Mouse (Mus musculus): ENCODE results near the gene Lrrn2. TPM values are rescaled to one million over a fixed set of nuclear protein-coding genes. Genes with fewer than 3 reads are reported as not detected.

Lrrn2 gene
- total and polyA plus RNA-seq, 3 experiments, result not detected

GRCm38 (mm10) chr1:132892065-132892464 lies 12.0 kb downstream of the Lrrn2 start:
- Histone ChIP-seq H3K9me3 (replicated peaks; ENCODE audit: insufficient read depth, low read length) (no peaks in the 10 kb centered on the region), H3K4me1 (ENCODE audit: control insufficient read depth in 1 of 2, insufficient read depth in 2 of 2, low read length in 2 of 2) (peaks cover 0 to 10% of the 10 kb centered on the region in 2 experiments; a peak in 1 of 4 replicates), H3K4me3 (ENCODE audit: control insufficient read depth in 1 of 2, insufficient read depth in 1 of 2, low read depth in 2 of 2, low read length in 2 of 2) (no peak overlapping the region), H3K9ac (ENCODE audit: control insufficient read depth, low read depth, low read length, poor library complexity, severe bottlenecking) (no peak overlapping the region), H3K36me3 (ENCODE audit: control insufficient read depth in 1 of 2, insufficient read depth in 2 of 2, low read length in 2 of 2) (no peaks in the 10 kb centered on the region), H3K27ac (ENCODE audit: control insufficient read depth, low read depth, low read length) (no peak overlapping the region), H3K27me3 (ENCODE audit: control insufficient read depth in 1 of 2, insufficient read depth in 2 of 2, low read length in 2 of 2) (no peaks in the 10 kb centered on the region; a peak in 2 of 4 replicates), H3K79me2 (ENCODE audit: control insufficient read depth, insufficient read depth, low read length, poor library complexity) (no peaks in the 10 kb centered on the region)
- no peak for DNase-seq (ENCODE audit: low read depth, low spot score)
- TF ChIP-seq ELF1 (IDR thresholded peaks at IDR 0.05; ENCODE audit: low read depth, low read length) (no peak), GABPA (IDR thresholded peaks at IDR 0.05; ENCODE audit: low read depth, low read length) (no peak), MAX (IDR thresholded peaks at IDR 0.05; ENCODE audit: low read length) (no peak), ZC3H11A (IDR thresholded peaks at IDR 0.05; ENCODE audit: low read depth, low read length) (no peak), MEF2A (IDR thresholded peaks at IDR 0.05; ENCODE audit: extremely low read depth, insufficient replicate concordance, low read depth, low read length, poor library complexity, severe bottlenecking) (no peak), ETS1 (IDR thresholded peaks at IDR 0.05; ENCODE audit: low read depth, low read length) (no peak), NRF1 (IDR thresholded peaks at IDR 0.05; ENCODE audit: insufficient read depth, low read depth, low read length, poor library complexity, severe bottlenecking) (no peak), POLR2AphosphoS2 (IDR thresholded peaks at IDR 0.05; ENCODE audit: low read length) (no peak), USF2 (IDR thresholded peaks at IDR 0.05; ENCODE audit: borderline replicate concordance in 1 of 2, insufficient read depth in 1 of 2, low read depth in 1 of 2, low read length in 2 of 2) (no peak), SIN3A (IDR thresholded peaks at IDR 0.05; ENCODE audit: low read length) (no peak), TBP (IDR thresholded peaks at IDR 0.05; ENCODE audit: low read depth, low read length) (no peak), POLR2AphosphoS5 (IDR thresholded peaks at IDR 0.05; ENCODE audit: borderline replicate concordance, low read depth, low read length) (no peak), USF1 (IDR thresholded peaks at IDR 0.05; ENCODE audit: low read depth, low read length) (no peak), MYC (IDR thresholded peaks at IDR 0.05; ENCODE audit: low read depth, low read length) (no peak), ZMIZ1 (IDR thresholded peaks at IDR 0.05; ENCODE audit: low read depth, low read length) (no peak), E2F4 (IDR thresholded peaks at IDR 0.05; ENCODE audit: borderline replicate concordance, low read depth, low read length) (no peak), HCFC1 (IDR thresholded peaks at IDR 0.05; ENCODE audit: low read depth, low read length) (no peak), CHD1 (IDR thresholded peaks at IDR 0.05; ENCODE audit: low read depth, low read length) (no peak)

- Histone ChIP-seq H3K79me2 (ENCODE audit: control insufficient read depth, insufficient read depth, low read length, poor library complexity) (no peaks in the 10 kb centered on the region), H3K27ac (ENCODE audit: control insufficient read depth, low read depth, low read length) (no peak overlapping the region), H3K4me1 (ENCODE audit: control insufficient read depth in 1 of 2, insufficient read depth in 2 of 2, low read length in 2 of 2) (peaks cover 0 to 10% of the 10 kb centered on the region in 2 experiments; a peak in 1 of 4 replicates), H3K36me3 (ENCODE audit: control insufficient read depth in 1 of 2, insufficient read depth in 2 of 2, low read length in 2 of 2) (no peaks in the 10 kb centered on the region), H3K9ac (ENCODE audit: control insufficient read depth, low read depth, low read length, poor library complexity, severe bottlenecking) (no peak overlapping the region), H3K27me3 (ENCODE audit: control insufficient read depth in 1 of 2, insufficient read depth in 2 of 2, low read length in 2 of 2) (no peaks in the 10 kb centered on the region; a peak in 1 of 4 replicates), H3K4me3 (ENCODE audit: control insufficient read depth in 1 of 2, insufficient read depth in 1 of 2, low read depth in 2 of 2, low read length in 2 of 2) (no peak overlapping the region), H3K9me3 (replicated peaks; ENCODE audit: insufficient read depth, low read length) (no peaks in the 10 kb centered on the region)
- TF ChIP-seq SMC3 (IDR thresholded peaks at IDR 0.05; ENCODE audit: low read depth, low read length), result no peak
- no peak for TF ChIP-seq MXI1 (IDR thresholded peaks at IDR 0.05; ENCODE audit: low read depth, low read length)
- TF ChIP-seq CHD1 (IDR thresholded peaks at IDR 0.05; ENCODE audit: low read depth, low read length), result no peak
- no peak for TF ChIP-seq BHLHE40 (IDR thresholded peaks at IDR 0.05; ENCODE audit: borderline replicate concordance, low read depth, low read length)
- no peak for DNase-seq (ENCODE audit: low read depth, low spot score)
Measured at GRCm38 (mm10) chr1:132893311-132894077, 13.4 kb downstream of the Lrrn2 start.
